Mouse (Mus musculus): ENCODE measurements around the gene Kalrn. TPM values are rescaled to one million over a fixed set of nuclear protein-coding genes. Genes with fewer than 3 reads are reported as not detected.
A peak's percentile ranks its signal among the peaks of the same experiment; 100 is the strongest.

Gene Kalrn
- polyA plus RNA-seq, 1 experiment from 2014 or later: 39.2 TPM

GRCm38 (mm10) chr16:34003566-34004127, 569.7 kb downstream of the Kalrn start:
- Histone ChIP-seq H3K4me3 (no peak overlapping the region), H3K9ac (no peak overlapping the region), H3K4me2 (no peak overlapping the region), H3K4me1 (peaks cover 12% of the 10 kb centered on the region), H3K27me3 (replicated peaks) (no peaks in the 10 kb centered on the region), H3K27ac (peak overlapping the region; percentile 42), H3K36me3 (replicated peaks) (no peaks in the 10 kb centered on the region), H3K9me3 (no peaks in the 10 kb centered on the region)
- ATAC-seq (replicated peaks): peak; percentile 18
- 37% methylated on average over 10 of the region's 10 CpGs for WGBS

GRCm38 (mm10) chr16:34000715-34001114, 572.6 kb downstream of the Kalrn start:
- ATAC-seq (replicated peaks): no peak
- Histone ChIP-seq H3K4me2 (no peak overlapping the region), H3K27ac (no peak overlapping the region), H3K36me3 (replicated peaks) (no peaks in the 10 kb centered on the region), H3K9ac (no peak overlapping the region), H3K9me3 (no peaks in the 10 kb centered on the region), H3K27me3 (replicated peaks) (no peaks in the 10 kb centered on the region), H3K4me1 (peaks cover 12% of the 10 kb centered on the region), H3K4me3 (no peak overlapping the region)
- WGBS: 81% methylated on average over 8 of the region's 8 CpGs

- Histone ChIP-seq H3K27ac (no peak overlapping the region), H3K27me3 (replicated peaks) (no peaks in the 10 kb centered on the region), H3K4me3 (no peak overlapping the region), H3K36me3 (replicated peaks) (no peaks in the 10 kb centered on the region), H3K9ac (no peak overlapping the region), H3K4me2 (no peak overlapping the region), H3K4me1 (peaks cover 8% of the 10 kb centered on the region), H3K9me3 (no peaks in the 10 kb centered on the region)
- no peak for ATAC-seq (replicated peaks)
- 18% methylated on average over 3 of the region's 3 CpGs for WGBS
Observed at GRCm38 (mm10) chr16:33999388-33999787, 573.9 kb downstream of the Kalrn start.

GRCm38 (mm10) chr16:33998011-33998410, 575.3 kb downstream of the Kalrn start:
- ATAC-seq (replicated peaks): no peak
- Histone ChIP-seq H3K36me3 (replicated peaks) (no peaks in the 10 kb centered on the region), H3K27ac (no peak overlapping the region), H3K4me2 (no peak overlapping the region), H3K9ac (no peak overlapping the region), H3K4me1 (no peaks in the 10 kb centered on the region), H3K9me3 (no peaks in the 10 kb centered on the region), H3K4me3 (no peak overlapping the region), H3K27me3 (replicated peaks) (no peaks in the 10 kb centered on the region)
- WGBS: 83% methylated on average over 6 of the region's 6 CpGs

GRCm38 (mm10) chr16:33996030-33996429, 577.3 kb downstream of the Kalrn start:
- Histone ChIP-seq H3K27me3 (replicated peaks) (no peaks in the 10 kb centered on the region), H3K4me3 (no peak overlapping the region), H3K4me2 (no peak overlapping the region), H3K9me3 (no peaks in the 10 kb centered on the region), H3K27ac (no peak overlapping the region), H3K36me3 (replicated peaks) (no peaks in the 10 kb centered on the region), H3K9ac (no peak overlapping the region), H3K4me1 (no peaks in the 10 kb centered on the region)
- ATAC-seq (replicated peaks): no peak
- WGBS: 10% methylated on average over 5 of the region's 5 CpGs

- H3K36me3 ChIP-seq (replicated peaks): no peaks in the 10 kb centered on the region
- no peaks in the 10 kb centered on the region for H3K4me1 ChIP-seq
- ATAC-seq (replicated peaks): no peak; the same call in 1 of the 2 replicates
- no peaks in the 10 kb centered on the region for H3K9me3 ChIP-seq
- H3K27me3 ChIP-seq (replicated peaks): no peaks in the 10 kb centered on the region
- H3K4me3 ChIP-seq: no peak overlapping the region
- WGBS: 79% methylated on average over 3 of the region's 3 CpGs
- H3K4me2 ChIP-seq: no peak overlapping the region
- no peak overlapping the region for H3K9ac ChIP-seq
- no peak overlapping the region for H3K27ac ChIP-seq
Observed at GRCm38 (mm10) chr16:33995496-33995895, 577.8 kb downstream of the Kalrn start.

- Histone ChIP-seq H3K36me3 (replicated peaks) (0 out of 2 replicates have a peak, but pooled peaks cover 4% of the 10 kb centered on the region), H3K9me3 (no peaks in the 10 kb centered on the region), H3K9ac (no peak overlapping the region), H3K4me2 (no peak overlapping the region), H3K4me3 (no peak overlapping the region), H3K4me1 (no peaks in the 10 kb centered on the region), H3K27ac (no peak overlapping the region), H3K27me3 (replicated peaks) (no peaks in the 10 kb centered on the region)
- no peak for ATAC-seq (replicated peaks)
- WGBS: 83% methylated on average over 6 of the region's 6 CpGs
Observed at GRCm38 (mm10) chr16:33994321-33994720, 579.0 kb downstream of the Kalrn start.

GRCm38 (mm10) chr16:33990712-33991111, 582.6 kb downstream of the Kalrn start:
- WGBS: 86% methylated on average over 4 of the region's 4 CpGs
- no peak for ATAC-seq (replicated peaks)

GRCm38 (mm10) chr16:33989106-33989505, 584.2 kb downstream of the Kalrn start:
- Histone ChIP-seq H3K4me3 (no peak overlapping the region), H3K36me3 (replicated peaks) (peaks cover 11% of the 10 kb centered on the region; the same call in 1 of the 2 replicates), H3K27me3 (replicated peaks) (no peaks in the 10 kb centered on the region), H3K4me1 (no peaks in the 10 kb centered on the region), H3K9me3 (no peaks in the 10 kb centered on the region), H3K27ac (no peak overlapping the region), H3K9ac (no peak overlapping the region), H3K4me2 (no peak overlapping the region)
- 95% methylated on average over 1 of the region's 1 CpGs for WGBS
- no peak for ATAC-seq (replicated peaks)

More at GRCm38 (mm10) chr16:33990712-33991111, 582.6 kb downstream of the Kalrn start:
- no peaks in the 10 kb centered on the region for H3K27me3 ChIP-seq (replicated peaks)
- H3K9me3 ChIP-seq: no peaks in the 10 kb centered on the region
- no peak overlapping the region for H3K27ac ChIP-seq
- H3K9ac ChIP-seq: no peak overlapping the region
- H3K4me2 ChIP-seq: no peak overlapping the region
- H3K4me1 ChIP-seq: no peaks in the 10 kb centered on the region
- no peak overlapping the region for H3K4me3 ChIP-seq
- 0 out of 2 replicates have a peak, but pooled peaks cover 7% of the 10 kb centered on the region for H3K36me3 ChIP-seq (replicated peaks)

GRCm38 (mm10) chr16:33988358-33989012, 584.8 kb downstream of the Kalrn start:
- Histone ChIP-seq H3K4me1 (no peaks in the 10 kb centered on the region), H3K4me3 (no peak overlapping the region), H3K36me3 (replicated peaks) (peaks cover 11% of the 10 kb centered on the region; the same call in 1 of the 2 replicates), H3K9me3 (no peaks in the 10 kb centered on the region), H3K27me3 (replicated peaks) (no peaks in the 10 kb centered on the region), H3K4me2 (no peak overlapping the region), H3K9ac (no peak overlapping the region), H3K27ac (no peak overlapping the region)
- 60% methylated on average over 17 of the region's 17 CpGs for WGBS
- ATAC-seq (replicated peaks): no peak

GRCm38 (mm10) chr16:33986993-33987392, 586.3 kb downstream of the Kalrn start:
- H3K27me3 ChIP-seq (replicated peaks): no peaks in the 10 kb centered on the region
- no peak overlapping the region for H3K27ac ChIP-seq
- no peak overlapping the region for H3K4me3 ChIP-seq
- H3K4me2 ChIP-seq: no peak overlapping the region
- 87% methylated on average over 7 of the region's 7 CpGs for WGBS
- H3K9me3 ChIP-seq: no peaks in the 10 kb centered on the region
- no peak for ATAC-seq (replicated peaks)
- H3K4me1 ChIP-seq: no peaks in the 10 kb centered on the region
- H3K36me3 ChIP-seq (replicated peaks): peaks cover 14% of the 10 kb centered on the region; the same call in 1 of the 2 replicates
- no peak overlapping the region for H3K9ac ChIP-seq

- no peaks in the 10 kb centered on the region for H3K4me1 ChIP-seq
- H3K4me3 ChIP-seq: no peak overlapping the region
- H3K36me3 ChIP-seq (replicated peaks): peaks cover 14% of the 10 kb centered on the region; the same call in 1 of the 2 replicates
- ATAC-seq (replicated peaks): no peak
- WGBS: 92% methylated on average over 6 of the region's 6 CpGs
- no peaks in the 10 kb centered on the region for H3K27me3 ChIP-seq (replicated peaks)
- H3K9ac ChIP-seq: no peak overlapping the region
- H3K4me2 ChIP-seq: no peak overlapping the region
- H3K27ac ChIP-seq: no peak overlapping the region
- no peaks in the 10 kb centered on the region for H3K9me3 ChIP-seq
Observed at GRCm38 (mm10) chr16:33985372-33985771, 588.0 kb downstream of the Kalrn start.

- 97% methylated on average over 6 of the region's 6 CpGs for WGBS
- no peak overlapping the region for H3K9ac ChIP-seq
- H3K4me2 ChIP-seq: no peak overlapping the region
- peaks cover 13% of the 10 kb centered on the region; the same call in 1 of the 2 replicates for H3K36me3 ChIP-seq (replicated peaks)
- no peak overlapping the region for H3K4me3 ChIP-seq
- H3K4me1 ChIP-seq: no peaks in the 10 kb centered on the region
- H3K9me3 ChIP-seq: no peaks in the 10 kb centered on the region
- no peak for ATAC-seq (replicated peaks)
- no peak overlapping the region for H3K27ac ChIP-seq
- no peaks in the 10 kb centered on the region for H3K27me3 ChIP-seq (replicated peaks)
Observed at GRCm38 (mm10) chr16:33983712-33984111, 589.6 kb downstream of the Kalrn start.

All from midbrain, embryonic 15.5 days (tissue).